Mouse (Mus musculus) lung, postnatal 0 days (tissue): ENCODE results near the gene Nav1. TPM values are rescaled to one million over a fixed set of nuclear protein-coding genes. Genes with fewer than 3 reads are reported as not detected.
"Not testable (repeated sequence)": the region's sequence is repeated elsewhere in the genome, so short reads cannot be mapped to it uniquely, and the experiment has no call there.

Source experiments
- ATAC-seq: fragments of 200-750 bp; cut with Nextera tagmentation; 2 replicates; pipeline ENCODE4 v1.8.0; 2017; ENCODE audit warnings: moderate library complexity
- DNase-seq: peaks from one replicate; pipeline ENCODE4 v3.0.0-alpha.2; 2016; ENCODE audit warnings: low spot score
- H3K27ac ChIP-seq: fragments of 300-500 bp; sonication (generic); 2 replicates; pipeline ENCODE4 v1.5.1; 2014; ENCODE audit warnings: antibody characterized with exemption, mild to moderate bottlenecking, low read length, mixed read lengths
- H3K27me3 ChIP-seq: fragments of 300-500 bp; sonication (generic); replicated peaks from 2 replicates; pipeline ENCODE4 v1.6.1; 2014; ENCODE audit warnings: low read length, mixed read lengths; ENCODE audit not compliant: insufficient read depth
- H3K36me3 ChIP-seq: fragments of 300-500 bp; sonication (generic); 2 replicates; pipeline ENCODE4 v1.6.1; 2014; ENCODE audit warnings: low read length, mixed read lengths; ENCODE audit not compliant: insufficient read depth
- H3K4me1 ChIP-seq: fragments of 300-500 bp; sonication (generic); 2 replicates; pipeline ENCODE4 v1.6.1; 2014; ENCODE audit warnings: antibody characterized with exemption, low read depth, low read length, mixed read lengths; ENCODE audit not compliant: insufficient read depth
- H3K4me2 ChIP-seq: fragments of 300-500 bp; sonication (generic); replicated peaks from 2 replicates; pipeline ENCODE4 v1.6.1; 2014; ENCODE audit warnings: low read depth, mild to moderate bottlenecking, low read length, moderate library complexity, mixed read lengths
- H3K4me3 ChIP-seq: fragments of 300-500 bp; sonication (generic); 2 replicates; pipeline ENCODE4 v1.5.1; 2014; ENCODE audit warnings: low read depth, low read length
- H3K9ac ChIP-seq: fragments of 300-500 bp; sonication (generic); replicated peaks from 2 replicates; pipeline ENCODE4 v1.6.1; 2014; ENCODE audit warnings: low read depth, mild to moderate bottlenecking
- H3K9me3 ChIP-seq: fragments of 300-500 bp; sonication (generic); 2 replicates; pipeline ENCODE4 v1.6.1; 2016; ENCODE audit warnings: low read length, mixed read lengths
- CTCF ChIP-seq: IDR thresholded peaks from 2 replicates; pipeline ENCODE4 v1.5.1; 2016; ENCODE audit warnings: antibody characterized with exemption, mild to moderate bottlenecking
- EP300 ChIP-seq: IDR thresholded peaks from 2 replicates; pipeline ENCODE4 v1.6.1; 2016; ENCODE audit warnings: antibody characterized with exemption, mild to moderate bottlenecking, control low read depth
- WGBS: fragments of 180-500 bp; shearing (Covaris S2); extraction: QIAGEN DNeasy Blood & Tissue Kit; methylation state at CpG from one replicate; pipeline ENCODE4 v1.1.7; 2014; 5-methylcytosine and 5-hydroxymethylcytosine counted together
- polyA plus RNA-seq: library from polyadenylated mRNA; unstranded; fragments of >200 nt; fragmentation: Nextera tagmentation; extraction: Ambion mirVana; gene quantifications from 2 replicates; pipeline ENCODE4 v1.2.1, GENCODE M21; 2015

Nav1 gene
- polyA plus RNA-seq, 1 experiment from 2014 or later = 5.7 TPM

- 72% methylated on average over 9 of the region's 9 CpGs for WGBS
Observed at GRCm38 (mm10) chr1:135488879-135489278, 118.2 kb downstream of the Nav1 start.

GRCm38 (mm10) chr1:135485179-135485578 lies 121.9 kb downstream of the Nav1 start:
- H3K9ac ChIP-seq = no peak overlapping the region
- H3K4me1 ChIP-seq = no peaks in the 10 kb centered on the region
- H3K4me3 ChIP-seq = no peak overlapping the region
- no peak overlapping the region for H3K4me2 ChIP-seq
- TF ChIP-seq EP300 (no peak), CTCF (no peak)
- no peak overlapping the region for H3K27ac ChIP-seq
- no peaks in the 10 kb centered on the region for H3K36me3 ChIP-seq
- ATAC-seq (no peak), DNase-seq (no peak)
- 93% methylated on average over 7 of the region's 7 CpGs for WGBS
- no peaks in the 10 kb centered on the region for H3K9me3 ChIP-seq
- no peaks in the 10 kb centered on the region for H3K27me3 ChIP-seq

More at GRCm38 (mm10) chr1:135488879-135489278, 118.2 kb downstream of the Nav1 start:
- no peak for ATAC-seq
- no peak overlapping the region for H3K27ac ChIP-seq
- TF ChIP-seq CTCF = no peak
- no peak overlapping the region for H3K4me3 ChIP-seq
- H3K4me2 ChIP-seq = no peak overlapping the region
- H3K27me3 ChIP-seq = no peaks in the 10 kb centered on the region
- DNase-seq = no peak
- H3K9me3 ChIP-seq = no peaks in the 10 kb centered on the region
- no peak overlapping the region for H3K9ac ChIP-seq
- H3K36me3 ChIP-seq = no peaks in the 10 kb centered on the region
- H3K4me1 ChIP-seq = no peaks in the 10 kb centered on the region

GRCm38 (mm10) chr1:135484503-135485051 lies 122.5 kb downstream of the Nav1 start:
- H3K9me3 ChIP-seq, H3K4me3 ChIP-seq, H3K27ac ChIP-seq, H3K36me3 ChIP-seq, H3K27me3 ChIP-seq, H3K4me2 ChIP-seq, ATAC-seq, H3K4me1 ChIP-seq, DNase-seq, H3K9ac ChIP-seq: not testable (repeated sequence)
- 92% methylated on average over 8 of the region's 9 CpGs for WGBS

GRCm38 (mm10) chr1:135483971-135484370 lies 123.1 kb downstream of the Nav1 start:
- no peak for DNase-seq
- Histone ChIP-seq H3K9me3 (no peaks in the 10 kb centered on the region), H3K4me1 (no peaks in the 10 kb centered on the region), H3K36me3 (no peaks in the 10 kb centered on the region), H3K27ac (no peak overlapping the region), H3K4me3 (no peak overlapping the region), H3K9ac (no peak overlapping the region), H3K4me2 (no peak overlapping the region), H3K27me3 (no peaks in the 10 kb centered on the region)
- no peak for ATAC-seq
- WGBS = 95% methylated on average over 6 of the region's 6 CpGs
- TF ChIP-seq EP300 (no peak), CTCF (no peak)

- ATAC-seq (no peak), DNase-seq (no peak)
- Histone ChIP-seq H3K9me3 (no peaks in the 10 kb centered on the region), H3K36me3 (no peaks in the 10 kb centered on the region), H3K9ac (no peak overlapping the region), H3K27ac (no peak overlapping the region), H3K4me2 (no peak overlapping the region), H3K4me3 (no peak overlapping the region), H3K4me1 (no peaks in the 10 kb centered on the region), H3K27me3 (no peaks in the 10 kb centered on the region)
- 94% methylated on average over 1 of the region's 1 CpGs for WGBS
- TF ChIP-seq EP300 (no peak), CTCF (no peak)
Observed at GRCm38 (mm10) chr1:135482666-135483065, 124.4 kb downstream of the Nav1 start.

- H3K4me3 ChIP-seq = no peak overlapping the region
- H3K36me3 ChIP-seq = no peaks in the 10 kb centered on the region
- no peaks in the 10 kb centered on the region for H3K27me3 ChIP-seq
- no peaks in the 10 kb centered on the region for H3K9me3 ChIP-seq
- H3K4me1 ChIP-seq = no peaks in the 10 kb centered on the region
- DNase-seq (no peak), ATAC-seq (no peak)
- no peak for TF ChIP-seq CTCF
- no peak for TF ChIP-seq EP300
- no peak overlapping the region for H3K27ac ChIP-seq
- WGBS = 82% methylated on average over 9 of the region's 9 CpGs
- H3K9ac ChIP-seq = no peak overlapping the region
- no peak overlapping the region for H3K4me2 ChIP-seq
Observed at GRCm38 (mm10) chr1:135481656-135482055, 125.4 kb downstream of the Nav1 start.

- no peak overlapping the region for H3K27ac ChIP-seq
- no peak overlapping the region for H3K4me2 ChIP-seq
- TF ChIP-seq EP300 = no peak
- peak; percentile 60 for TF ChIP-seq CTCF
- DNase-seq = peak; percentile 35
- H3K9ac ChIP-seq = no peak overlapping the region
- no peak overlapping the region for H3K4me3 ChIP-seq
- no peak for ATAC-seq
- no peaks in the 10 kb centered on the region for H3K9me3 ChIP-seq
- 68% methylated on average over 3 of the region's 3 CpGs for WGBS
- H3K27me3 ChIP-seq = no peaks in the 10 kb centered on the region
- no peaks in the 10 kb centered on the region for H3K36me3 ChIP-seq
- no peaks in the 10 kb centered on the region for H3K4me1 ChIP-seq
Observed at GRCm38 (mm10) chr1:135480815-135481214, 126.3 kb downstream of the Nav1 start.
